Mouse (Mus musculus) liver, embryonic 14.5 days (tissue): ENCODE results near the gene Aire. TPM values are rescaled to one million over a fixed set of nuclear protein-coding genes. Genes with fewer than 3 reads are reported as not detected.

Experiments used
- ATAC-seq: fragments of 200-750 bp; cut with Nextera tagmentation; 2 replicates; pipeline ENCODE4 v1.8.0; 2017; ENCODE audit warnings: moderate number of reproducible peaks, mild to moderate bottlenecking, moderate library complexity; ENCODE audit not compliant: insufficient read depth
- DNase-seq, 3 experiments: peaks; one replicate each; pipeline ENCODE4 v3.0.0-alpha.2; 2012 to 2013; ENCODE audit warnings: low read depth in 3 of 3, low spot score in 3 of 3
- H3K27ac ChIP-seq: fragments of 300-500 bp; sonication (generic); 2 replicates; pipeline ENCODE4 v1.5.1; 2014; ENCODE audit warnings: moderate library complexity, mild to moderate bottlenecking, control low read depth, inconsistent platforms
- H3K27me3 ChIP-seq: fragments of 300-500 bp; sonication (generic); 2 replicates; pipeline ENCODE4 v1.6.1; 2014; ENCODE audit warnings: mild to moderate bottlenecking, low read length, moderate library complexity; ENCODE audit not compliant: control insufficient read depth, insufficient read depth
- H3K36me3 ChIP-seq: fragments of 300-500 bp; sonication (generic); replicated peaks from 2 replicates; pipeline ENCODE4 v1.6.1; 2014; ENCODE audit warnings: low read depth; ENCODE audit not compliant: control insufficient read depth, insufficient read depth
- H3K4me1 ChIP-seq, 2 experiments: fragments of 200-500 bp in 1 of 2; fragments of 300-500 bp in 1 of 2; sonication (generic) in 1 of 2; replicated peaks; 2 replicates each; pipeline ENCODE4 v1.6.1; 2012 to 2014; ENCODE audit warnings: antibody characterized with exemption in 1 of 2, inconsistent platforms in 1 of 2, low read length in 1 of 2; ENCODE audit not compliant: control insufficient read depth in 2 of 2, insufficient read depth in 2 of 2
- H3K4me2 ChIP-seq: fragments of 300-500 bp; sonication (generic); 2 replicates; pipeline ENCODE4 v1.6.1; 2014; ENCODE audit warnings: low read depth, mild to moderate bottlenecking, control low read depth, moderate library complexity
- H3K4me3 ChIP-seq, 2 experiments: fragments of 200-500 bp in 1 of 2; fragments of 300-500 bp in 1 of 2; sonication (generic) in 1 of 2; 2 replicates each; pipeline ENCODE4 v1.5.1; 2012 to 2014; ENCODE audit warnings: low read depth in 2 of 2, low read length in 2 of 2, mild to moderate bottlenecking in 2 of 2, control low read depth in 1 of 2, inconsistent platforms in 1 of 2, moderate library complexity in 1 of 2; ENCODE audit not compliant: insufficient read depth in 1 of 2
- H3K9ac ChIP-seq: fragments of 300-500 bp; sonication (generic); replicated peaks from 2 replicates; pipeline ENCODE4 v1.6.1; 2014; ENCODE audit warnings: mild to moderate bottlenecking, control low read depth, moderate library complexity
- H3K9me3 ChIP-seq: fragments of 300-500 bp; sonication (generic); 2 replicates; pipeline ENCODE4 v1.6.1; 2016; ENCODE audit warnings: low read length, mixed read lengths; ENCODE audit not compliant: control insufficient read depth
- CTCF ChIP-seq: IDR thresholded peaks from 2 replicates; pipeline ENCODE4 v1.5.1; 2016; ENCODE audit warnings: antibody characterized with exemption, low read depth, control low read depth
- EP300 ChIP-seq: IDR thresholded peaks from 2 replicates; pipeline ENCODE4 v1.6.1; 2016; ENCODE audit warnings: antibody characterized with exemption, low read depth
- WGBS: fragments of 180-500 bp; shearing (Covaris S2); extraction: QIAGEN DNeasy Blood & Tissue Kit; methylation state at CpG from one replicate; pipeline ENCODE4 v1.1.7; 2014; ENCODE audit not compliant: insufficient replicate concordance; 5-methylcytosine and 5-hydroxymethylcytosine counted together
- polyA plus RNA-seq, 2 experiments: library from polyadenylated mRNA; depleted of rRNA in 1 of 2; stranded (reverse) in 1 of 2; unstranded in 1 of 2; fragments of >200 nt; fragmentation: Nextera tagmentation in 1 of 2; extraction: Ambion mirVana in 1 of 2; gene quantifications; 2 replicates each; pipeline versions ENCODE4 v1.2.1 to v1.2.3; 2012 to 2014

Gene Aire
- polyA plus RNA-seq, 2 experiments: not detected

- WGBS: under 1% methylated on average over 9 of the region's 9 CpGs
- ATAC-seq: no peak
Observed at GRCm38 (mm10) chr10:78009945-78010293, 33.5 kb downstream of the Aire start, which contains the start of gene Pfkl. Gene Pfkl, minus strand, starts transcription at chr10:78010083.

GRCm38 (mm10) chr10:78009184-78009944, 34.0 kb downstream of the Aire start:
- Histone ChIP-seq H3K9ac (peak overlapping the region; percentile 77), H3K9me3 (no peaks in the 10 kb centered on the region), H3K27me3 (no peaks in the 10 kb centered on the region), H3K4me1 (peaks cover 48 to 52% of the 10 kb centered on the region in 2 experiments), H3K27ac (peak overlapping the region; percentile 84), H3K4me2 (peak overlapping the region; percentile 98), H3K4me3 (peak overlapping the region; percentile 73 to 88), H3K36me3 (peaks cover 8% of the 10 kb centered on the region; the same call in 1 of the 2 replicates)
- WGBS: under 1% methylated on average over 59 of the region's 59 CpGs
- peak; percentile 90 to 92 (median 92) for DNase-seq
- TF ChIP-seq EP300: peak; percentile 47
- peak; percentile 87 for TF ChIP-seq CTCF
- ATAC-seq: peak; percentile 93

More at GRCm38 (mm10) chr10:78009945-78010293, 33.5 kb downstream of the Aire start, which contains the start of gene Pfkl:
- DNase-seq: no peak
- Histone ChIP-seq H3K4me2 (peak within 1 kb of the TSS; percentile 98), H3K36me3 (peaks cover 7% of the 10 kb centered on the region; the same call in 1 of the 2 replicates), H3K9ac (peak within 1 kb of the TSS; percentile 77), H3K9me3 (no peaks in the 10 kb centered on the region), H3K4me1 (peaks cover 42 to 47% of the 10 kb centered on the region in 2 experiments), H3K27me3 (no peaks in the 10 kb centered on the region), H3K4me3 (peak within 1 kb of the TSS; percentile 73 to 88), H3K27ac (peak within 1 kb of the TSS; percentile 84)
- no peak for TF ChIP-seq EP300
- TF ChIP-seq CTCF: no peak

GRCm38 (mm10) chr10:78008169-78008568, 35.2 kb downstream of the Aire start:
- H3K4me2 ChIP-seq: peak overlapping the region; percentile 98
- 7% methylated on average over 3 of the region's 3 CpGs for WGBS
- ATAC-seq (peak; percentile 44), DNase-seq (peak in 2 of 3 experiments; percentile 57 to 58)
- H3K27me3 ChIP-seq: no peaks in the 10 kb centered on the region
- no peaks in the 10 kb centered on the region for H3K9me3 ChIP-seq
- TF ChIP-seq CTCF (no peak), EP300 (peak; percentile 66)
- peak overlapping the region; percentile 81 for H3K27ac ChIP-seq
- peak overlapping the region; percentile 77 for H3K9ac ChIP-seq
- peaks cover 52 to 57% of the 10 kb centered on the region in 2 experiments for H3K4me1 ChIP-seq
- H3K4me3 ChIP-seq: peak overlapping the region; percentile 72 to 73
- H3K36me3 ChIP-seq: peaks cover 13% of the 10 kb centered on the region; the same call in 1 of the 2 replicates

GRCm38 (mm10) chr10:78007203-78007602, 36.2 kb downstream of the Aire start:
- TF ChIP-seq CTCF: no peak
- no peak for TF ChIP-seq EP300
- no peak for ATAC-seq
- H3K4me1 ChIP-seq: peaks cover 52 to 57% of the 10 kb centered on the region in 2 experiments
- peak overlapping the region; percentile 98 for H3K4me2 ChIP-seq
- no peaks in the 10 kb centered on the region for H3K27me3 ChIP-seq
- peak overlapping the region; percentile 72 to 73 for H3K4me3 ChIP-seq
- DNase-seq: no peak
- 6% methylated on average over 7 of the region's 7 CpGs for WGBS
- H3K9me3 ChIP-seq: no peaks in the 10 kb centered on the region
- H3K36me3 ChIP-seq: peaks cover 17% of the 10 kb centered on the region; the same call in 1 of the 2 replicates
- H3K9ac ChIP-seq: peak overlapping the region; percentile 77
- H3K27ac ChIP-seq: peak overlapping the region; percentile 81
